Mouse (Mus musculus) embryonic fibroblast, embryonic 13.5 days (primary cell): ENCODE measurements at regions not wholly inside any gene's neighbourhood (a gene's known extent, or its start where the extent isn't known, plus 50 kb on each side); places are given as distances from the start of the nearest gene placed in this dataset.

Experiments used
- H3K27ac ChIP-seq: 2 replicates; pipeline ENCODE4 v1.5.1; 2012; ENCODE audit warnings: low read length, control low read depth, inconsistent platforms; ENCODE audit not compliant: insufficient read depth
- H3K4me1 ChIP-seq: 2 replicates; pipeline ENCODE4 v1.6.1; 2011; ENCODE audit warnings: low read length; ENCODE audit not compliant: control insufficient read depth, insufficient read depth
- H3K4me3 ChIP-seq: 2 replicates; pipeline ENCODE4 v1.5.1; 2011; ENCODE audit warnings: mild to moderate bottlenecking, control low read depth, low read length; ENCODE audit not compliant: insufficient read depth
- CTCF ChIP-seq: IDR thresholded peaks from 2 replicates; pipeline ENCODE4 v1.5.1; 2011; ENCODE audit warnings: mild to moderate bottlenecking, control low read depth, low read length, moderate library complexity, borderline replicate concordance; ENCODE audit not compliant: insufficient read depth
- POLR2A ChIP-seq: IDR thresholded peaks from 2 replicates; pipeline ENCODE4 v1.6.1; 2011; ENCODE audit warnings: low read depth, mild to moderate bottlenecking, control low read depth, low read length, moderate library complexity

GRCm38 (mm10) chrX:10984894-10985293 lies 270.1 kb downstream of the Mid1ip1 start:
- no peak for TF ChIP-seq CTCF

DNA sequence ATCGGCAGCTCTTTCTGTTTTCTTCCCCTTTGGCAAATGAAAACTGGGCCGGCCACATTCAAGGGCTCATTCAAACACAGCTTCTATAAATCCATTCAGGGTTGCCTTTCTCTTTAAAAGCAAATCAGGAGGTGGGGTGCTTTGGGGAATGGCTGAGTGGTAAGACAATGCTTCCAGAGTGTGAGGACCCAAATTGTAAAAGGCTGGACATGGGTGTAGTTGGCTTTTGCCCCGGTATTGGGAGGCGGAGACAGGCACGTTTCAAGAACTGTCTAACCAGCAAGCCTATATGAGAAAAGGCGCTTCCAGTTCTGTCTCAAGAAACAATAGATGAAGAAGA lies 277.0 kb downstream of the Mid1ip1 start:
- Histone ChIP-seq H3K4me3 (no peak overlapping the region), H3K4me1 (no peaks in the 10 kb centered on the region; the same call in 1 of the 2 replicates), H3K27ac (no peak overlapping the region)

More at GRCm38 (mm10) chrX:10984894-10985293, 270.1 kb downstream of the Mid1ip1 start:
- Histone ChIP-seq H3K4me3 (no peak overlapping the region), H3K4me1 (no peaks in the 10 kb centered on the region; the same call in 1 of the 2 replicates), H3K27ac (no peak overlapping the region)

DNA sequence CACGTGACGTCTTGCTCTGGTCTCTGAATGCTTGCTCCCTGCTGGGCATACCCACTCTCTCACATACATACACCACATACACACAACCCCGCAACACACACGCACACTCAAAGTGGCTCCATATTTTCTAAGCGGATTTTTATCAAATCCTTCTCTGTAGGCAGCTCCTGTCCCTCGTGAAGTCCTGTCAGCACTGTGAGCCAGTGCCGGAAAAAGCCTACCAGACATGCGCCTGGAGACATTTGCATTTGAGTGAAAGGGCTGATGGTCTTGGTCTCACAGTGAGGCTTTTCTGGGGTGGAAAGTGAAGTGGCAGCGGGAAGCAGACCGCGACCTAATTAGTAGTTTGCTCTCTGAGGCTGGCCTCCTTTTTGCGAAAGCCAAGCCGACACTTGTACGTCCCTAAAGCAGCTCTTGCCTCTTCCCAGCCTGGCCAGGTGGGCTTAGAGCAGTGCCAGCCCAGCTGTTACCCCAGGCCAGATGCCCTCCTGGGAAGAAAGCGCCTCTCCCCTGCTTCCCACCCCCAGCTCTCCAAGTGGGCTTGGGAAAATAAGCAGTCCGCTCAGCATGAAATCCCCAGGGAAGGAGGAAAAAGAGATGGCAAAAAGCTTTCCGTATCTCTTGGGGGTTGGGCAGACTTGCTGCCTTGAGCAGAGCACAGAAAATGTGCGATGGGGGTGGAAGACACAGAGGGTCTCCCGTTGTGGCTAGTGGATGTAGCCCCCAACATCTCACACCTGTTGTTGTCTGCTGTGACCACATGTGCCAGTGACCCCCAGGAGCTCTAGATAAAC lies 277.6 kb downstream of the Mid1ip1 start:
- no peak overlapping the region for H3K27ac ChIP-seq
- no peak overlapping the region for H3K4me3 ChIP-seq
- TF ChIP-seq CTCF = no peak
- TF ChIP-seq POLR2A = no peak

More for the DNA sequence above, 277.0 kb downstream of the Mid1ip1 start:
- no peak for TF ChIP-seq POLR2A
- TF ChIP-seq CTCF = no peak

DNA sequence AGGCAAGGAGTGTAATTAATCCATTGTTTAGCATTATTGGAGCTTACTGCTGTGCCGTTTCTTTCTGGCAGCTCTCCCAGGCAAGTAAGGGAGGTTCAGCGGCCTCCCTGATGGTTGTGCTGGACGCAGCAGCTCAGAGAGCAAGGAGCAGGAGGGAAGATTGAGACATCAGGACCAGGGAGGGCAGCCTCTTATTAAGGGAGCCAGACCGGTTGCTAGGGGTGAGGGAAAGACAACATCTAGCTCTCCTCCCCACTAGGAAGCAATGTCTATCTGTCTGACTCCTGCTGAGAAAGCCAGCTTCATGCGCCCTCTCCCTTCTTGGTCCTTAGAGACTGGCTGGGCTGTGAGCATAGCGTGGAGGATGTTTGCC lies 278.2 kb downstream of the Mid1ip1 start:
- TF ChIP-seq CTCF = no peak
- no peak for TF ChIP-seq POLR2A
- Histone ChIP-seq H3K4me3 (no peak overlapping the region), H3K27ac (no peak overlapping the region), H3K4me1 (no peaks in the 10 kb centered on the region; the same call in 1 of the 2 replicates)

More for the DNA sequence above, 277.6 kb downstream of the Mid1ip1 start:
- no peaks in the 10 kb centered on the region; the same call in 1 of the 2 replicates for H3K4me1 ChIP-seq

- Histone ChIP-seq H3K27ac (no peak overlapping the region), H3K4me1 (no peaks in the 10 kb centered on the region; the same call in 1 of the 2 replicates), H3K4me3 (no peak overlapping the region)
- TF ChIP-seq CTCF (no peak), POLR2A (no peak)
Observed at GRCm38 (mm10) chrX:10994910-10995309, 280.1 kb downstream of the Mid1ip1 start.

GRCm38 (mm10) chrX:11001180-11001579 lies 286.4 kb downstream of the Mid1ip1 start:
- TF ChIP-seq CTCF (no peak), POLR2A (no peak)
- H3K4me3 ChIP-seq = no peak overlapping the region
- H3K4me1 ChIP-seq = no peaks in the 10 kb centered on the region

GRCm38 (mm10) chrX:11039278-11039677 lies 259.8 kb upstream of the H2al1a start:
- TF ChIP-seq CTCF (no peak), POLR2A (no peak)
- H3K4me1 ChIP-seq = no peaks in the 10 kb centered on the region
- no peak overlapping the region for H3K27ac ChIP-seq
- H3K4me3 ChIP-seq = no peak overlapping the region

More at GRCm38 (mm10) chrX:11001180-11001579, 286.4 kb downstream of the Mid1ip1 start:
- H3K27ac ChIP-seq = no peak overlapping the region

DNA sequence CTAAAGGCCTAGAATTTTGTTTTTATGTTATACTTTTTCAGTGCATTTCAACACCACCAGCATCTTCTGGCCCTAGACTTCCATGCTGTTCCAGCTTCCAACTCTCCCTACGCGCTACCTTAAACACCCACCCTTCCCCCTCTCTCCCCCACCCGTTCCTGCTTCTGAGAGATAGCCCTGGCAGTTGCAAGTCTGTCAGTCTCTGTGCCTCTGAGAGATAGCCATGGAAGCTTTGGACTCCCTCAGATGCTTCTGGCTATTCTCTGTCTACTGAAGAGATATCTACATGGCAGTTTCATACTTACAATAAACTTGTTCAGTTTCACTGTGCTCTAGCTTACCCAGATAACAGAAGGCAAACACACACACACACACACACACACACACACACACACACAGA lies 252.3 kb upstream of the H2al1a start:
- Histone ChIP-seq H3K27ac (no peak overlapping the region), H3K4me1 (no peaks in the 10 kb centered on the region), H3K4me3 (no peak overlapping the region)
- TF ChIP-seq POLR2A (no peak), CTCF (no peak)

GRCm38 (mm10) chrX:11082171-11082570 lies 216.9 kb upstream of the H2al1a start:
- Histone ChIP-seq H3K4me1 (no peaks in the 10 kb centered on the region), H3K27ac (no peak overlapping the region), H3K4me3 (no peak overlapping the region)
- no peak for TF ChIP-seq POLR2A
- TF ChIP-seq CTCF = no peak

DNA sequence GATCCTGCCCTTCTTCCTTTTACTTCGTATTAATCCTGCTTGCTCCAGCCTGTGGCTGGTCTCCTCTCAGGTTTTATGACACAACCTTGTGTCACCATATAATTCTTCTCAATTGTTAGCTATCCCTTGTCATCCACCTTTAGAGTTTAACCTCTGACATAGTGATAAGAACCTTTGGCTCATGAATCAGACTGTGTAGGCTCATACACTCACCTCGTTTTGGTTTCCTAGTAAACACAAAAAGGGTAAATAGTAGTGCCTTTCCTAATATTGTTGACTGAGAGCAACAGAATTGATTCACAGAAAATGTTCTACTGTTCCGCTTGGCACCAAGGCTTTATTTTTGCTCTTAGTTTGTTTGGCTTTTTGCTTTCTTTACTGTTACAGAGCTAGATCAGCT lies 216.2 kb upstream of the H2al1a start:
- TF ChIP-seq CTCF (no peak), POLR2A (no peak)
- no peak overlapping the region for H3K27ac ChIP-seq
- H3K4me3 ChIP-seq = no peak overlapping the region
- H3K4me1 ChIP-seq = no peaks in the 10 kb centered on the region
